Mouse (Mus musculus) retina, postnatal 1 day (tissue): ENCODE data around the gene Tmem175.
"Not testable (repeated sequence)": the region's sequence is repeated elsewhere in the genome, so short reads cannot be mapped to it uniquely, and the experiment has no call there.

Source experiments
- DNase-seq: peaks from one replicate; pipeline ENCODE4 v3.0.0-alpha.2; 2012

Gene Tmem175

DNA sequence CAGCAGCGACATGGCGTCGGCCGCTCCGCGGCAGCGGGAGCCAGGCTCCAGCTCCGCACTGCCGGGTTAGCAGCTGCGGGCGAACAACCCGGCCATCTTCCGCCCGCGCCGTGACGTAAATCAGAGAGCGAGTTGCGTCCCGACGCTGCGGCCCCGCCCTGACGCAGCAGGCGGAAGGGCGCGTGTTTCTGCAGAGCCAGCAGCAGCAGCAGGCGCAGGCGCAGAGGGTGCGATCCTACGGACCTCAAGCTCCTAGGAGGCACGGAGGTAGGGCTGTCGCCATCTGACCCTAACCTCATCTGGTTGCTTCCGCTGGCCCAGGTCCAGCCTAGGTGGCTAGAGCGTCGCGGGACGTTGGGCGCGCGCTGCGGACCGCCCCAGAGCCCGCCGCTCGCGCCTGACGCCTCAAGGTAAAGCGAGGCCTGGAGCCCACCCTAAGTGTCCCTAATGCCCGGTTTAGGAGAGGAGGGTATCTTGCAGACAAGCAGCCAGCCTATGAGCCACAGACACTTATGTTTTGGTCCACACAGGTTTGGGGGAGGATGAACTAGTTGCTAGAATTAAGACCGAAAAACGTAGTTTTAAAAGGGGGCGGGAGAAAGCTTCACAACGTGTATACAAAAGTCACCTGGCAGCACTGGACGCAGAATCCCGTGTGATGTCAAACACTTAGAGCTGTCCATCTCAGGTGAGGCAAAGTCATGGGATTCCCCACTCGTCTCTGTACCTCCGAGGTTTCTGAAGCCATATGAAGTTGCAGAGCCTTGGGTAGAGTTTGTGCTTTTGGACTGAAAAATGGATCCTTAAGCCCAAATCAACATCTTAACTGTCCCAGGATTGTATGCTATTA lies at the start of gene Tmem175, which contains the start of gene Gak:
Gene Tmem175 (plus strand): TSS at position 137 of the 850 bp plus-strand sequence.
Gene Gak (minus strand): TSS at position 122 of the 850 bp plus-strand sequence.
- DNase-seq, result peak; percentile 97

DNA sequence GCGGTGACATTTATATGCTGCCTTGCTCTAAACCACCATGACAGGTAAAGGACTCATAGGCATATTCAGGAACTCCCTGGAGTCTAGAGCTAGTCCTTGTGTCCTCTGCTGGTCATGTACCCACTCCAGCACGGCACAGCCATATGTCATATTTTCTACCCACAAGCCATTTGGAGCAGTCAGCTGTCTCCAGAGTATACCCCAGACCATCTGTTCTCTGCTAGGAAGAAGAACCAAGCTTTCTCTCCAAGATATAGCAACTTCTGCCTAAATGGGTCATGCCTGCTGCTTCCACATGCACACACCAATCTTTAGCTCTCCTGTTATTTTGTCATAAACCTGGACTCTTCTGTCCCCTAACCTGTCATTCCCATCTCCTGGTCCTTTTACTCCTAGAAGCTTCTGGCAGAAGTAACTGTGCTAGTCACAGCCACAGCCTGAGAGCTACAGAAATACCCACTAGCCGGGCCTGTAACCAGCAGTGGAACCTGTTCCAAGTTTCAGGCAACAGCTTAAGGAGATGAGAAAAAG lies 48.1 kb upstream of the Tmem175 start:
- peak; percentile 26 for DNase-seq

DNA sequence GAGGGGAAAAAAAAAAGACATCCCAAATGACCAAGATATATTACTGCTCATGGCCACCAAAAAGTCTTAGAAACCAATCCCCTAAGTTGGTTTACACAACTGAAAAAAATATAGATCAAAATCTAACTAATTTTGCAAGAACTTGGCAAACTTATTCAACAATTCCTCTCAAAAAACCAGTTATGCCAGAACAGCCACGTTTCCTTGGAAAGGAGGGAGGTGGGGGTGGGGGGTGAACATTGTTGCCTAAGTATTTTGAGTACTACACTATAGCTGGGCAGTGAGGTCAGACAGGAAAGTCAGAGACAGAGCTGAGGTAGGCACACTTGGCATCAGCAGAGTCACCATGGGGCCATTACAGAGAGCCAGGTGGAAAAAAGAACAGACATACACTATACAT lies 29.6 kb upstream of the Tmem175 start:
- DNase-seq, result no peak

DNA sequence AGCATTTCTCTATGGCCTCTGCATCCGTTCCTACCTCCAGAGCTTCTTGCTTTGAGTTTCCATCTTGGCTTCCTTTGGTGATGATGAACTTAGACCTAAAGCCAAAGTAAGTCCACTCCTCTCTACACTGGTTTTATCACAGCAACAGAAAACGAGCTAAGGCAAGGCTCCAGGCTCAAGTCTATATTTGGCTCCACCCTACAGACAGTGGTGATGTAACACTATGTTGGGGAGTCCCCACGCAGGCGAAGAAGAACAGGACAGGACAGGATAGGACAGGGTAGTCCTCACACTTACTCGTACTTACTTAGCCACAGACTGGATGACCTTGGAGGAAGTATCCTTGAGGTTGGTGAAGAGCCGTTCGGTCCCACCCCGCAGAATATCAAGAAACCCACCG lies 27.0 kb upstream of the Tmem175 start:
- DNase-seq, result no peak

DNA sequence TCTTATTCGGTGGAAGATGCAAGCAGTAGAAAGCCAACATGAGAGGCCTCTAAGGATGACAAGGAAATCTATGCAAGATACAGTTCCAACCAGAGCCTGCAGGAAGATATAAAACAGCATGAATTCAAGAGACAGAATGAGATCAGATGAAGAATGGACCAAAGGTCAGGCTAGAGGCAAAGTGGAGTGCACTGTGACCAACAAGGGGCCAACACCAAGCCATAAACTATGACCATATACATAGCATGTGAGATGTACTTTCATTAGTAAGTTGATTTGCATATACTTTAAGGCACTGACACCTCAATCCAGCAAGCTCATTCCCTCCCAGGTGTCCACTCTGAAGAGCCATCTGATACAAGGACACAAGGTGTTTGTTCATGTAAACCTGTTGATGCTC lies 19.1 kb upstream of the Tmem175 start:
- no peak for DNase-seq

DNA sequence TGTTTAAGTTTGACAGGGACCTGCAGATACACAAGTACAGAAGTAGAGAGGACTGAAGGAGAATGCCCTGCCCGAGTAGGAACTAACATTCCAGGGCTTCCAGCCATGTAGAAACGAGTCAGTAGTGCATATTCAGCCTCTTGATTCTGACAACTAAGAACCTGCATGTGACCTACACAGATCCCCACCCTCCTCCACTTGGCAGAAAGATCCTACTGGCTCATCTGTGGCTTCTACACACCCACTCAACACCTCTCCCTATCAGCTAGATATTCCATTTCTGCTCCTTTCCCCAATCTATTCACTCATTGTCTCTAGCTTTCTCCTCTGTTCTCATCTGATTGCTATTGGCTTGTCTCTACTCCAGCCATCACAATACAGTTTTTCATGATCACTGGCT lies 7.7 kb upstream of the Tmem175 start:
- no peak for DNase-seq

DNA sequence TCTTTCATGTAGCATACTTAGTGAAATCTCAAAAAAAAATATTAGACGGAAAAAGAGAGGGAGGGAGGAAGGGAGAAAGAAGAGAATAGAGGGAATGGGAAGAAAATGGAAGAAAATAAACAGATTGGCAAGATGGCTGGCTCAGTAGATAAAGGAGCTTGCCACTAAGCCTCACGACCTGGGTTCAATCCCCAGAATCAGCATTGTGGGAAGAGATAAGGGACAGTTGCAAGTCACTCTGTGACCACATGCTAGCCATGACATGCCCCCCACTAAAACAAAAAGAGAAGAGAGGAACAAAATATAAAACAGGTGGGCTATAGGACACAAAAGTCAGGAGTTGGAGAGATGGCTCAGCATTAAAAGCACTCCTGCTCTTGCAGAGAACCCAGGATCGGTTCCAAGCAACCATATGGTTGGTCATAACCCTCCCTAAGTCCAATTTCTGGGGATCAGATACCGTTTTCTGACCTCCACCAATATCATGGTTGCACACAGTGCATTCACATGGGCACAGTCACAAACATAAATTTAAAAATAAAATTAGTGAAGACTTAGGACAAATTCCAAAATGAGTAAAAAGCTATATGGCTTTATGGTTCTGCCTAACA lies 3.4 kb upstream of the Tmem175 start:
- DNase-seq, result no peak

DNA sequence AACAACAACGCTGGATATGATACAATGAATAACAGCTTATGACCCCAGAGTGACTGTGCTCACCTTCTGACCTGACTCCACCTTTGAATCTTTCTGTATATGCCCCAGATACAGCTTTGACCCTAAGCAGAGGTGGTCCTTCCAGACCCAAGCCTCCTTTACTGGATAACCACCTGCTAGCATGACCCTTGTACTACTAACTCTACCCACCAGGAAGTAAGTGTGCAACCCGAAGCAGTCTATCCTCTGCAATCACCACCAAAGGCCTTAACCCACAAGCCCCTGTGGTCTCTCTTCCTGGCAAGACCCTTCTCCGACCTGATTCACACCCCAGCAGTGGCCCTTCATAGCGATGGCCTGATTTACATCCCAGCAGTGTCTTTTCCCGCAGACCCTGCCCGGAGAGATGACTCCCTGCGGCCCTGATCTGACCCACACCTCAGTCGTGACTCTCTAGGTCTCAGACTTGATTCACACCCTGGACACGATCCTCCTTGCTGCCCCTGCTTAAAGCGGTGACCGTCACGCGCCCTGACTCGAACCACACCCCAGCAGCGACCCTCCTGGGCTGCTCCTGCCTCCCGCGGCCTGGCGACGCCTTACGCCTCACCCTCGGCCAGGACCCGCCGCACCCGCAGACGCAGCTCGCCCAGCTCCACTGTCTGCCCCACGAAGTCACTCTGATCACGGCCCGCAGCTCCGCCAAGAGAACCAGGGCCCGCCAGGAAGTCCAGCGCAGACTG lies 508 bp upstream of the Tmem175 start:
- DNase-seq, result no peak

DNA sequence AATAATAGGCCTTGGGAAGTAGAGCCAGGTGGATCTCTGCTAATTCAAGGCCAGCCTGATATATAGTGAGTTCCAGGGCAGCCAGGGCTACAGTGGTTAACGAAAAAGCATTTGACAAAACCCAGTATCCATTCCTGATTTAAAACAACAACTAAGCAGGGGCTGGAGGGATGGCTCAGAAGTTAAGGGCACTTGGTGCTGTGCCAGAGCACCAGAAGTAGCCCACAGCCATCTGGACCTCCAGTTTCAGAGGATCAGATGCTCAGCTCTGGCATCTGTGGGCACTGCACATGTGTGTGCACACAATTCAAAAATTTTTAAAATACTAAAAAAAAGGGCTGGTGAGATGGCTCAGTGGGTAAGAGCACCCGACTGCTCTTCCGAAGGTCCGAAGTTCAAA lies 4.1 kb downstream of the Tmem175 start:
- no peak for DNase-seq

DNA sequence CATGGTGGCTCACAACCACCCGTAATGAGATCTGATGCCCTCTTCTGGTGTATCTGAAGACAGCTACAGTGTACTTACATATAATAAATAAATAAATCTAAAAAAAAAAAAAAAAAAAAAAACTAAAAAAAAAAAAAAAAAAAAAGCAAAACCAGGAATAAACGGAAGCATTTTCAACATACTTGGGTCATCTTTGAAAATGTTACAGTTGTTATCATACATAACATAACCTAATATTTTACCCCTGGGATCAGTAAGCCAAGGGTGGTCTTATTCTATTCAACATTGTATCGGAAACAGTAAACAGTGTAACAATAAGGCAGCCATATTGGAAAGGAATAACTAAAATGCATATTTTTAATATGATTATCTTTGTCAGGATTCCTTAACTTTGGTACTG lies 4.5 kb downstream of the Tmem175 start:
- not testable (repeated sequence) for DNase-seq

DNA sequence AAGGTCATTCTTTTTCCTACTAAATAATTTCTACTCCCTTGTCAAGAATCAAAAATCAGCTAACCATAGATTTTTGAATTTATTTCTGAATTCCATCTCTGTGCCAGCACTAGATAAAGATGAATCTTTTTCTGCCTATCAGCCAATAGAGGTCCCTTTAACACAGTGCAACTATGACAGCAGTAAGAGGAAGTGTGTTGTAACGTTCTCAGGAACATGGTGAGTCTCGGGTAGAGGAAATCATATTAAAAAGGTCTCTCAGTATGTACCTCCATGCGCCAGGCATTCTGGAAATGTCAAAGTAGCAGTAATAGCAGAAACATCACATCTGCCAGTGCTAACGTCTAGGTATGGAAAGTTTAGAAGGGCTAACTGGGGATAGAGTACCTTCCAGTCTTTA lies 6.6 kb downstream of the Tmem175 start:
- DNase-seq, result no peak

DNA sequence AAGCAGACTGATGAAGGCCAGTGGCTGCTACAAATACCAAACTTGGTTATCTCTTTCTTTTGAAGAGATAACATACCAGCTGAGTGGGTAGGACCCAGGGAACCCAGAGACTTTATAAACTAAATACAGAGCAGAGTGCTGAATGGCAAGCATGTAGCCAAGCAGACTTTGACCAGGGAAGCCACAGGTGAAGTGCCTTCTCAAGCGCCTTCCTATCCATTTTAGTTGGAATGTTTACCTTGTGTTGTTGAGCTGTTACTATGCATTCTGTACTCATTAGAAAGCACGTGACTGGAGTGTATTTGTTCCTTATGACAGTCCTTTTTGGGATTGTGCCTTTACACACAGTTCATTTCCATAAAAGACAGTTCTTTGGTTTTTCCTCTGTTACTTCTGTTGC lies 14.1 kb downstream of the Tmem175 start:
- DNase-seq, result no peak

DNA sequence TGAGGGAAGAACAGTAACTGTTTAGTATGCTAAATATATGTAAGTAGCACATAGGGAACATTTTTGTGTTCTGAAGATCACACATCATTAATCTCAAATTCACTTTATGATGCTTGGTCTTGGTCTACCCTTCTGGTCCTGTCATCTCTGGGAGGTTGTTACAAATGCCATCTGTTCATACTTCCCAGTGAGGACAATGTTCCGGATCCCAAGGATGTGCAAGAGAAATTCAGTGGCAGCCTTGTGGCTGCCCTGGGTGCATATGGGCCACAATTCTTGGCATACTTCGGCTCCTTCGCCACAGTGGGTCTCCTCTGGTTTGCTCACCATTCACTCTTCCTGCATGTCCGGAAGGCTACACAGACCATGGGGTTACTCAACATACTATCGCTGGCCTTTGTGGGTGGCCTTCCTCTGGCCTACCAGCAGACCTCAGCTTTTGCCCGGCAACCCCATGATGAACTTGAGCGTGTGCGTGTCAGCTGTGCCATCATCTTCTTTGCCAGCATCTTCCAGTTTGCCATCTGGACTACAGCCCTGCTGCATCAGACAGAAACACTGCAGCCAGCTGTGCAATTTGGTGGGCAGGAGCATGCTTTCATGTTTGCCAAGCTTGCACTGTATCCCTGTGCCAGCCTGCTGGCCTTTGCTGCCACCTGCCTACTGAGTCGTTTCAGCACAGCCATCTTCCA lies 16.2 kb downstream of the Tmem175 start:
- no peak for DNase-seq

DNA sequence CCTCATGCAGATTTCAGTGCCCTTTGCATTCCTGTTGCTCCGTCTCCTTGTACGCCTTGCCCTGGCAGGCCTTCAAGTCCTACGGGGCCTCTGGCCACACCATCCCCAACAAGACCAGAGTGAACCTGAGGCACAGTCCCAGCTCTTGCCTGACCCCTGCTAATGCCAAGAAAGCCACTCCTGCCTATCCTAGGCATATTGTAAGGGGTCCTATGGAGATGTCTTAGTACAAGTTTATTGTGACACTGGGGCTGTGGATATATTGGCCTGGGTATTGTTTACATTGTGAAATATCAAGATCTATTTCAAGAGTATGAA lies 16.7 kb downstream of the Tmem175 start:
- DNase-seq, result no peak

DNA sequence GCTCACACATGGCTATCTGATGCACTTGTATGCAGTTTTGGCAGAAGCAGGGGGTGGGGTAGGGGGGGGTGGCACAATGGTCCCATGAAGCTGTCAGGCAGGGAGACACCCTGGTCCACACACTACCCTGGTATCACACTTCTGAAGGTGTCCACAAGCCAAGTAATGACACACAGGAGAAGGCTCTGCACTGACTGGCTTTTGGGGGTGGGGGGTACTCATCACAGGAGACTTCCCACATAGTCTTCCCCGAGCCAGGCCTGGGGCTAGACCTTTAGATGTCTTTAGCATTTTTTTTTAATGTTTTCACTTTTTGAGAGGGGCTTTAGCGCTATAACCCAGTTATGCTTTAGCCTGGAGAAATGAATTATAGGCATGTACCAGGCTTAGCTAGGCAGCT lies 17.7 kb downstream of the Tmem175 start:
- DNase-seq, result no peak

DNA sequence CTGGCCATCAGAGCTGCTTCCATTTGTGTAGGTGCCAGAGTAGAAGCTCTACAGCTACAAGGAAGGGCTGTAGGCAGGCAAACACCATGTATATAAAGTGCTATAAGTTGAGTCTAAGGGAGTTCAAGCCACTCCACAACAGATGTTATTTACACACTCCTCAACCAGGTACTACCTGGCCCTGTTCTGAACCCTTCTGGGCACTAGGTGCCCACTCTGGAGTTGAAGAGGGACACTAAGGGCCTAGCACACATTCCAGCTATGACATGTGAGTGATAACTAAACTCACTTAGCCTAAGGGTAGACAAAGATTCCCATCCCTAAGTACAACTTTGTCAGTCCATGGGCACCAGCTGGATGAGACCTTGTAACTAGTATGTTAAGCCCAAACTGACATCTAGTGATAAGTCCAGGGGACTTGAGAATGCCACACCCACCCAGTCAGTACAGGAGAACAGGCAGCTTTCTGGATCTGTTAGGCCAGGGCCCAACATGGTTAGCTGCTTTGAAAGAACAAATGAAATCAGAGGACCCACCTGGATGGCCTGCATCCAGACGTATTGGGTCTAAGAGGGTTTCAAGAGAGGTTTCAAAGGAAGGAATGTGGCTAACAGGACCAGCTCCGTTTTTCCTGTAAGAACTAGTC lies 18.4 kb downstream of the Tmem175 start:
- no peak for DNase-seq

DNA sequence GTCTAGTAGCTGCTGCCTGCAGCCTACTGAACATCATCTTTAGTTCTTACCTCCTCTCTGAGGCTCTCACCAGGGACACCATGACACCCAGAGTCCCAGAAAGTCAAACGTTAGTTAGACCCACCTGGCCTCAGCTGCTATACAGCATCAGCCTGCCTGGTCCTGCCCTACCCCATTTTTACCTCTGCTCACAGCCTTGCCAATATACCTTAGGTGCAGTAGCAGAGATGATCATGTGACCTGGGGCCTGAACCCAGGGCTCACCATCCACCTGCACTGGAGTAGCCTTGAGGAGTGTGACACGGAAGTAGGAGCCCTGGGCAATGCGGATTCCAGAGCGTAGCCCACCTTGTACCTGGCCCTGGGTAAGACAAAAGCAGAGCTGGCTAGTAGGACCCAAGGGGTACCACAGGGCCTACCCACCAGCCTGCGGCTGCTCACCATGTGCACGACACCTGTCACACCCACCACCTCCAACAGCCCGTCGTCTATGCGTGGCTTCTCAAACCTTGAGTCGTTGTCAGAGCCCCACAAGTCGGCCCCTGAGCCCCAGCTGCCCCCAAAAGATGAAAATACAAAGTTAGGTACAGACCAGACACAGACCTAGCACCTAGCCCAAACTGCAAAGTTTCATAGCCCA lies 19.5 kb downstream of the Tmem175 start:
- no peak for DNase-seq

DNA sequence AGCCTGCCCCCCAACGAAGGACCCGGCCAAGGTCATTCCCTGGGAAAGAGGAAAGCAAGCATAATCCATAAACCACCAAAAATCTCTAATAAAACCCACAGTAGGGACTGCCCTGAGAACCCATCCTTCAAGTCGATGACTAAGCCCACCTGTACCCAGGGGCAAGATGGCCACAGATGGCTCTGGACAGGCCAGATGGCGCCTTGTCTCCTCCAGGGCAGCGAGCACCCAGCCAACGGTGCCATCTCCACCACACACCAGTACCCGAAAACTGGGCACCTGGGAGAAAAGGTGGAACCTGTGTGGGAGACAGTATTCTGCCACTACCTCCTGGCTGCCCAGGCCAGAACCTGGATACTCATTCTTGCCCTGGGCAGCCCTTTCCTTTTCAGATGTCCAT lies 20.8 kb downstream of the Tmem175 start:
- DNase-seq, result no peak

DNA sequence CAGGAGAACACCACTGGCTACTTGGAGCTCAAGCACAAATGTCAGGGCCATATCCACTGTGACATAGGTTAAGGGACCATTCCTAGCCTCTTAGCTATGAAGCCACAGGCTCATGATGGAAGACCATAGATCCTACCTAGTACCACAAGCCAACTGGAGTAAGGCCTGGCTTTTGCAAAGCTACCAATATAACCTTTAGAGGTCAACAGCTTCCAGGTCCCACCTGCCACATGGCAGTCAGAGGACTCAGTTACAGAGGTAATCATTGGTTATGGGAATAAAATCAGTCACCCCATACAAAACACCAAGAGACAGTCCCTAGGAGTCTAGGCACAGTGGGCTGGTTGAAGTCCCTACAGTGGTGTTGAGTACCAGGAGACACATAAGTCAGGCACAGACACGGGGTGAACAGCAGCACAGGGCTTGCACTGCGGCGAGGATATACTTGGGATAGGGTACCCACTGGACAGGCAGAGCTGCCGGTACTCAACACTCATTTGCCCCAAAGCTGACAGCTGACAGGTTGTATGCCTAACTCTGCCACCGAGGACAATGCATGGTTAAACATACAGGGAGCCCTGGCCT lies 21.7 kb downstream of the Tmem175 start:
- DNase-seq, result no peak

DNA sequence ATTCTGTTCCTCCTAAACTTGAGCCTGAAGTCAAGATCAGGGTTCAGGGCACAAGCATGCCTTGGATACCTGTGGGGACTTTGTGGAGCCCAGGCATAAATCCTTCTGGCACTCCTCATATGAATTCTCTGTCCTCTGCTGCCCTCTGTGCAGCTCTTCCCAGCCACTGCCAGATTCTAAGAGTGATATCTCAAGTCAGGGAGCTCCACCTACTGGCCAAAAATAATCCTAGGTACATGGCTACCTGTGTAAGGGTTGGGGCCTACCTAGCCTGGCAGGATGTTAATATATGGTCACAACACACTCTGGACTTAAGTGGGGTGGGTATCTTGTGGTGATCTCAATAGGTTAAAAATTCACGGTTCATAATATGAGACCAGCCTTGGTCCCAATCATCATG lies 22.3 kb downstream of the Tmem175 start:
- peak; percentile 78 for DNase-seq

DNA sequence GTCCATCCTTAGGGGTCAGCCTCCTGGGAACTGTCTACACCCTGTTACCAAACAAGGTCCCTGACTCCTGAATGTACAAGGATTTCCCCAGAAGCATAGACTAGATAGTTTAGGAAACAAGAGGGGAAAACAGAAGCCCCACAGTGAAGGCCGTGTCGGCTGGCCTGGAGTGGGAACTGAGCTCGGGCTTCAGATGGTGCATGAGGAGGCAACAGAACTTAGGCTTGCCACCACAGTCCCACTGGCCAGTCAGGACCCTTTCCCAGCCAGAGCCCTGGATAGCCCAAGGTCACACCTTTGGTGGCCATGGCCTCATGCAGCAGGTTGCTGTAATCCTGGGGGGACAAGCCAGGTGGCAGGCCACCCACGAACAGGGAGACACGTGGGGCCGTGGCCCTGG lies 23.8 kb downstream of the Tmem175 start:
- DNase-seq, result no peak
